Mouse (Mus musculus) cerebellum, adult 11-12 months (tissue): ENCODE measurements around the gene Stard13.

Source experiments
- DNase-seq: peaks from one replicate; pipeline ENCODE4 v3.0.0; 2022

Stard13 gene

GRCm38 (mm10) chr5:151228367-151229005, 5.2 kb downstream of the Stard13 start:
- no peak for DNase-seq

- DNase-seq, result no peak
Observed at GRCm38 (mm10) chr5:151223696-151224366, 9.8 kb downstream of the Stard13 start.

GRCm38 (mm10) chr5:151222791-151223190, 10.8 kb downstream of the Stard13 start:
- no peak for DNase-seq

- DNase-seq, result no peak
Observed at GRCm38 (mm10) chr5:151218689-151219115, 14.9 kb downstream of the Stard13 start.

GRCm38 (mm10) chr5:151213097-151213496, 20.5 kb downstream of the Stard13 start:
- DNase-seq, result no peak

- no peak for DNase-seq
Observed at GRCm38 (mm10) chr5:151210869-151211268, 22.8 kb downstream of the Stard13 start.

- DNase-seq, result no peak
Observed at GRCm38 (mm10) chr5:151210060-151210459, 23.6 kb downstream of the Stard13 start.

GRCm38 (mm10) chr5:151205017-151205416, 28.6 kb downstream of the Stard13 start:
- no peak for DNase-seq

- DNase-seq, result no peak
Observed at GRCm38 (mm10) chr5:151202925-151203324, 30.7 kb downstream of the Stard13 start.

- no peak for DNase-seq
Observed at GRCm38 (mm10) chr5:151201220-151201619, 32.4 kb downstream of the Stard13 start.

- DNase-seq, result no peak
Observed at GRCm38 (mm10) chr5:151199235-151199634, 34.4 kb downstream of the Stard13 start.

GRCm38 (mm10) chr5:151196603-151197272, 36.9 kb downstream of the Stard13 start:
- DNase-seq, result no peak

GRCm38 (mm10) chr5:151193885-151194520, 39.6 kb downstream of the Stard13 start:
- DNase-seq, result no peak

GRCm38 (mm10) chr5:151192266-151192665, 41.4 kb downstream of the Stard13 start:
- no peak for DNase-seq

GRCm38 (mm10) chr5:151190764-151191163, 42.9 kb downstream of the Stard13 start:
- no peak for DNase-seq

- no peak for DNase-seq
Observed at GRCm38 (mm10) chr5:151189789-151190378, 43.8 kb downstream of the Stard13 start.

- no peak for DNase-seq
Observed at GRCm38 (mm10) chr5:151189321-151189720, 44.3 kb downstream of the Stard13 start.

- no peak for DNase-seq
Observed at GRCm38 (mm10) chr5:151188659-151189058, 45.0 kb downstream of the Stard13 start.

- no peak for DNase-seq
Observed at GRCm38 (mm10) chr5:151187336-151187735, 46.3 kb downstream of the Stard13 start.

GRCm38 (mm10) chr5:151185286-151185856, 48.3 kb downstream of the Stard13 start:
- DNase-seq, result no peak

- DNase-seq, result no peak
Observed at GRCm38 (mm10) chr5:151183656-151184240, 49.9 kb downstream of the Stard13 start.

- no peak for DNase-seq
Observed at GRCm38 (mm10) chr5:151181288-151181687, 52.3 kb downstream of the Stard13 start.
